ENCODE assay signal across 17 mouse cellular contexts in the genomic region with DNA sequence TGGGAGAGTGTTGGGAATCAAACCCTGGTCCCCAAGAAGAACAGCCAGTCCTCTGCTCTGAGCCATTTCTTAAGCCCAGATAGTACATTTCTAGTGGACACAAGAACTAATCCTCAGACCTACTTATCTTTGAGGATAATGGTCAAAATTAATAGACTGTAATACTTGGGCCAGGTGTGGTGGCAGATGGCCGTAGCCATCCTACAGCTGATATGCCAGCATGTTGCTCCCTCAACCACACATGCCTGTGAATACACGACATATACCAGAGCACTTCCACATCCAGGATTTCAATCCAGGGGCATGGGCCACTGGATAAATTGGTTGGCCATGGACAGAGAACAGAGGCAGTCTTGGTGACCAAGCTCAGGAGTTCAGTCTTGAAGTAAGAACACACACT.
"Had no signal": no experiment of that assay in that cellular context is flagged by ENCODE, and none has a peak within 500 bp of the region (broad histone marks: within the 10 kb centered on the region; RNA-seq: fewer than 3 reads in every experiment).

No protein-coding gene starts in this region.

- DNase-seq: gastrocnemius, postnatal 10 days; gastrocnemius, postnatal 25 days; heart, adult 18-20 months; heart, postnatal 10 days; heart, postnatal 4 days; kidney, adult 18-20 months; kidney, adult 8-10 months; kidney, postnatal 10 days; kidney, postnatal 25 days; kidney, postnatal 4 days; liver; liver, embryonic 13.5 days; liver, postnatal 0 days had no signal

- ATAC-seq: hindbrain, embryonic 16.5 days; inflammation-experienced regulatory T-cells, adult 6 months; intestine, embryonic 15.5 days; intestine, postnatal 0 days; liver, postnatal 0 days had no signal
